Mouse (Mus musculus) kidney, adult 10 weeks (tissue): ENCODE data around the gene Zfp212. TPM values are rescaled to one million over a fixed set of nuclear protein-coding genes. Genes with fewer than 3 reads are reported as not detected.

Source experiments
- polyA plus RNA-seq: library from polyadenylated mRNA; stranded (reverse); fragments of 350-450 nt; fragmentation: Illumina TruSeq; extraction: RNeasy Lipid Tissue Mini Kit (QIAGEN cat#74804); gene quantifications from one replicate; pipeline ENCODE4 v1.2.3, GENCODE M21; 2014; ENCODE audit warnings: low read depth, low replicate concordance

The Zfp212 gene
- 2.4 TPM for polyA plus RNA-seq

DNA sequence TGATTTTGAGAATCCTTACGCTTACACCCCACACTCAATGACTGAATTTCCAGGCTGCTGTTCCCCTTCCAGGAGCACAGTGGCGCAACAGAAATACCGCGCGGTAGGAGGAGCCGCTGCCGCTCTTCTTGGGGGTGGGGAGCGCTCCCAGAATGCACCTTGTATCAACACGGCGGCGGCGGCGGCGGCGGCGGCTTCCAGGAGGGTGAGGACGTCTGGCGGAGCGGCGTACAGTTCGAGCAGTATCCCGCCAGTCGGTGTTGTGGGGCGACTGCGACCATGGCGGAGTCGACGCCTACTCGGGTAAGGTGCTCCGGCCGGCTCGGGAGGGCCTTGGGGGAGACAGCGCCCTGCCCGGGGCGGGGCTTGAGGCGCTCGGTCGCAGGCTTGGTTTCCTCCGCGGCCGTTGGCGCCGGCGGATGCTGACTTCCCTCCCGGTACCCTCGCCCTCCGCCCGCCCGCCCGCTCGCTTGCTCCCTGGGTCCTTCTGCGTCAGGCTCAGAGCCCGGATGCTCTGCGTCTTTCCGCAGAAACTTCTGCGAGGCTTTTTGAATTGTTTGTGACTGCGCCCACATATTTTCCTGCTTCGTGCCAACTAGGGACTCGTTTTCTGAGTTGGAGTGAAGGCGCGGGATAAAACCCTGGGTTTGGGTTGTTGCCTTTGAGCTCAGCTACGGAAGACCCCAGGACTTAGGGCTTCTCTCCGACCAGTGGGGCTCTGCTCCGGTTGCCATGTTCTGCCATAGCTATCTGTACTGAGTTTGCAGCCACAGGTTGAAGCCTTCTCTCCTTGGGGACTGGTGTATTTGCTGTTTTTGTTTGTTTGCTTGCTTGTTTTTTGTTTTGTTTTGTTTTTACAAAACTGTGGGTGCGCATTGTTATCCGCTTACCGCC is at the start of gene Zfp212:
Gene Zfp212 (plus strand): TSS at position 30 of the 894 bp plus-strand sequence.

DNA sequence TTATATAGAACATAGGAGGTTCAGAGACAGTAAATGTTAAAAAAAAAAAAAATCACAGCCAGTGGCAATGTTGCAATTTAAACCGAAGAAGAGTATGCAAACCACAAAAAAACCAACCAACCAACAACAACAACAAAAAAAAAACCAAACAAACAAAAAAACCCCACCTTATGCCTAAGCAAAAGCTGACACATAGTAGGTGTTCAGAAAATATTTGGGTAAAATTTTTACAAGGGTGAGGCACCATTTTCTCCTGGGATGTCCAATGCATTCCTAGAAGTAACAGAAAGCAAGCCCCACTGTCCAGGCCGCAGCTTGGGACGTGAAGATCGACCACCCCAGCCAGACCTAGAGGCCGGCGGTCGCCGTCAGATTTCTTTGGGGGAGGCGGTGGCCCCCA is 43.2 kb upstream of the Zfp212 start, which contains the start of gene Zfp282:
Gene Zfp282 (plus strand): TSS at position 147 of the 400 bp plus-strand sequence.

GRCm38 (mm10) chr6:47953191-47953726 is 33.0 kb downstream of the Zfp212 start, which contains the start of gene Zfp956:
Zfp956 (plus strand) TSS chr6:47953390.

Other genes with a start within 250 kb of the Zfp212 start
- 69.0 TPM for gene Pdia4, start 107.0 kb upstream of the Zfp212 start, polyA plus RNA-seq
- gene Zfp786, start 89.6 kb upstream of the Zfp212 start, polyA plus RNA-seq, result 2.4 TPM
- 11.2 TPM for gene Zfp398, start 84.8 kb upstream of the Zfp212 start, polyA plus RNA-seq
- 1.3 TPM for gene Zfp282, start 43.3 kb upstream of the Zfp212 start, polyA plus RNA-seq
- gene Zfp956, start 32.9 kb downstream of the Zfp212 start, polyA plus RNA-seq, result 1.1 TPM
- 4.9 TPM for gene Zfp777, start 128.4 kb downstream of the Zfp212 start, polyA plus RNA-seq
- gene Zfp746, start 166.1 kb downstream of the Zfp212 start, polyA plus RNA-seq, result 6.0 TPM